Mouse (Mus musculus) yolk sac, embryonic 10.5 days (tissue): ENCODE data around the gene Fkbp9.
A peak's percentile ranks its signal among the peaks of the same experiment; 100 is the strongest.

Source experiments
- DNase-seq: peaks from one replicate; pipeline ENCODE4 v3.0.0-alpha.2; 2017; ENCODE audit warnings: low spot score

The Fkbp9 gene

GRCm38 (mm10) chr6:56905486-56905885, 73.6 kb downstream of the Fkbp9 start:
- no peak for DNase-seq

- DNase-seq = no peak
Measured at GRCm38 (mm10) chr6:56906121-56906846, 74.4 kb downstream of the Fkbp9 start.

- DNase-seq = no peak
Measured at GRCm38 (mm10) chr6:56907973-56908372, 76.1 kb downstream of the Fkbp9 start.

DNA sequence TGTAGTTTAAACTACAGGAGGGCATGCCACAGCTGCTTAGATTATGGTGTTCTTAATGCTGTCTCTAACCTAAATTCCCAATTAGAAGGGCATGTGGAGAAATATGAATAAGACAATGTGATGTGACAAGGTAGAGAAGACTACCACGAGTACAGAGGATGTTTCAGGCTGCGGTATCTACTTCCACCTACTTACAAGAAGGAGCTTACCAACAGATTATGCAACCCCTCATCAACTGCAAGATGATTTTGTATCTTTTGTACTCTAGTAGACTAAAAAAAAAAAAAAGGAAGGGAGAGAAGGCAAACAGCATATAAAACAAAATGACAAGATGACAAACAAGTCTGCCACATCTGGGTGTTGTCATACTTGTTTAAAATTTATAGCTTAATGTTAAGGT, 76.5 kb downstream of the Fkbp9 start:
- no peak for DNase-seq

DNA sequence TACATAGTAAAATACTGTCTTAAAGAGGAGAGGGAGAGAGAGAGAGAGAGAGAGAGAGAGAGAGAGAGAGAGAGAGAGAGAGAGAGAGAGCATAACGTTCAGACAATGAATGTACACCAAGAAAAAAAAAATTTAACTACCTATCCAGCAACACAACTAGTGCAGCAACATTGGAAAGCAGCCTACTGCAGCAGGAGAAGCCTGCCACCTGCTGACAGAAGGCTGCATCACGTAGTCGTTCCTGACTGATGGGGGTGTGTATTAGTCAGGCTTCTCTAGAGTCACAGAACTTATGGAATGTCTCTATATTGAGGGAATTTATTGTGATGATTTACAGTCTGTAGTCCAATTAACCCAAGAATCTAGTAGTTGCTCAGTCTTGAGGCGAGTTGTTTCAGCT, 77.1 kb downstream of the Fkbp9 start:
- peak; percentile 30 for DNase-seq

DNA sequence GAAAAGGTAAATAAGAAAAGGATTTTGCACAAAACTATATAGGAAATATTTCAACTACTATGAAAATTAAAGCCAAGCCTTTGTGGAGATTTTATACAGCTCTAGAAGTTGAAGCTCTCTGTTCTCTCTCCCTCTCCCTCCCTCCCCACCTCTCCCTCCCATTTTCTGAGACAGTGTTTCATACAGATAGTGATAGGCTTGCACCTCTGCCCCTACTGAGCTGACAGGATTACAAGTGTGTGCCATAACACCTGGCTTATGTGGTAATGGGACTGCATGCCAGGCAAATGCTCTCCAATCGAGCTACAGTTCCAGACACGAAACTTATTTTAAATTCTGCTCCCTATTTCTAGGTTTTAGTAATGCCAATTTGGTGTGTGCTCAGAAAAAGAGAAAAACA, 79.1 kb downstream of the Fkbp9 start:
- DNase-seq = no peak

- DNase-seq = no peak
Measured at GRCm38 (mm10) chr6:56913092-56913858, 81.4 kb downstream of the Fkbp9 start.

DNA sequence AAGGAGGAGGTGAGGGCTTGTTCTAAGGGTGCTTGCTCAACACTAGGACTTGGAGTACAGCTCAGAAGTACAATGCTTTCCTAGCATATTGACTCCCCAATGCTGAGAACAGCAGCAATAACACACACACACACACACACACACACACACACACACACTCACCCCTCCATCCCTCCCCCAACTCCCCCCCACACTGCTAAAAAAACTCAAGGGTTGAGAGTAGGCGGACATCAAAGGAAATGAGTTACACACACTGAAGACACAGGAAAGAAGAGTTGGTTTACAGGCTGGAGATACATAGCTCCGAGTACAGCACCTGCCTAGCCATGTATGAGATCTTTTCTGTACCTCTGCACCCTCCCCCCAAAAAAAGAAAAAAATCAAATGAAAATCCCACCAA, 84.4 kb downstream of the Fkbp9 start:
- no peak for DNase-seq

- DNase-seq = peak; percentile 17
Measured at GRCm38 (mm10) chr6:56917578-56918368, 85.9 kb downstream of the Fkbp9 start.

DNA sequence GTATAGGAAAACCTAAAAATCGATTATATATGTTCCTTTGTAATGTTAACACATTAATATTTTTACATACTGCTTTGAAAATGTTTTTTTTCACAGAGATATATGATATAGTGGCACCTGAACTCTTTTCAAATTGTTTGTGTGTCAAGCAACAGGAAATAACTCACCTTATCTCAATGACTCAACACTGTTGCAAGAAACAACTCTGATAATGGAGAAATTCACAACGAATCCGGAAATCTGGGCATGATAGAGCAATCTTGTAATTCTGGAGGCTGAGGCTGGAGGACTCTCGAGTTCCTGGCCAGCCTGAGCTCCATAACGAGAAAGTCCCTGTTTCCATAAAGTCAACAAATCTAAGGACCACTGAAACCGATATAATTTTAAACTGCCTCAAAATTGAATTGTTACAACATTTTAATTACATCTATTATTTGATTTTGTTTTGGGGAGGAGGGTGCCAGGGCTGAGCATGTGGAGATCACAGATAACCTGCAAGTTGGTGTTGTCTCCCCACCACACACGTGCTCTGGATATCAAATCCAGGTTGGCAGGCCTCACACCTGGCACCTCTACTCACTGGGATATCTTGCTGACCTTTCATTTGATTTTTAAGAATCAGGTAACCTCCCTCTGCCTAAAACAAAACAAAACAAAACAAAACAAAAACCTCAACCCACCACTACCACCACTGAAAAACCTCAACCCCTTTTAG, 87.6 kb downstream of the Fkbp9 start:
- peak; percentile 0 for DNase-seq

GRCm38 (mm10) chr6:56920222-56921092, 88.6 kb downstream of the Fkbp9 start:
- peak; percentile 29 for DNase-seq

GRCm38 (mm10) chr6:56923331-56923725, 91.5 kb downstream of the Fkbp9 start:
- DNase-seq = no peak

GRCm38 (mm10) chr6:56923726-56924707, 92.2 kb downstream of the Fkbp9 start, which contains the start of the genes Nt5c3 and Vmn1r4:
Nt5c3 (minus strand) TSS chr6:56923932.
Vmn1r4 (plus strand) TSS chr6:56924015.
- DNase-seq = peak; percentile 95
